ENCODE assay signal across 29 mouse cellular contexts in genomic region chr6:71381654-71382053, GRCm38 (mm10). TPM values are rescaled to one million over a fixed set of nuclear protein-coding genes. Genes with fewer than 3 reads are reported as not detected.
"Had no signal": no experiment of that assay in that cellular context is flagged by ENCODE, and none has a peak within 500 bp of the region (broad histone marks: within the 10 kb centered on the region; RNA-seq: fewer than 3 reads in every experiment).

No protein-coding gene starts in this region.

- ATAC-seq: liver, postnatal 0 days; lung, postnatal 0 days; midbrain, embryonic 13.5 days; midbrain, embryonic 16.5 days had no signal

- DNase-seq: kidney, adult 2 months; kidney, postnatal 25 days; layer of hippocampus, postnatal 36 days; left cerebral cortex, postnatal 4 days; liver, postnatal 0 days; lung, embryonic 14.5 days; lung, postnatal 36 days; thymus, adult 18-20 months; thymus, postnatal 25 days had no signal

- H3K36me3 ChIP-seq: limb, embryonic 12.5 days; limb, embryonic 15.5 days; midbrain, embryonic 10.5 days; midbrain, embryonic 13.5 days; neural tube, embryonic 13.5 days had no signal

- H3K9ac ChIP-seq: limb, embryonic 12.5 days; limb, embryonic 15.5 days; liver, embryonic 14.5 days; liver, postnatal 0 days; lung, embryonic 14.5 days; midbrain, embryonic 13.5 days; neural tube, embryonic 13.5 days had no signal

- H3K27me3 ChIP-seq: limb, embryonic 12.5 days; limb, embryonic 15.5 days; megakaryocyte, embryonic 14.5 days; midbrain, embryonic 13.5 days; neural tube, embryonic 13.5 days had no signal

- H3K4me1 ChIP-seq: limb, embryonic 12.5 days; limb, embryonic 15.5 days; megakaryocyte, embryonic 14.5 days; midbrain, embryonic 10.5 days; midbrain, embryonic 13.5 days had no signal

- H3K4me2 ChIP-seq: limb, embryonic 12.5 days; limb, embryonic 15.5 days; liver, embryonic 11.5 days; lung, embryonic 14.5 days; midbrain, embryonic 13.5 days; neural tube, embryonic 13.5 days had no signal

- H3K4me3 ChIP-seq: limb, embryonic 12.5 days; limb, embryonic 15.5 days; megakaryocyte, embryonic 14.5 days; midbrain, embryonic 10.5 days; midbrain, embryonic 13.5 days; myocyte; neural tube, embryonic 13.5 days had no signal

- H3K27ac ChIP-seq: kidney, postnatal 0 days; limb, embryonic 12.5 days; limb, embryonic 15.5 days; liver, embryonic 14.5 days; midbrain, embryonic 10.5 days; midbrain, embryonic 13.5 days; neural tube, embryonic 13.5 days had no signal

- H3K9me3 ChIP-seq: limb, embryonic 12.5 days; limb, embryonic 15.5 days; megakaryocyte, embryonic 14.5 days; midbrain, embryonic 10.5 days; midbrain, embryonic 13.5 days; neural tube, embryonic 13.5 days had no signal

RNA-seq across cellular contexts. Expression of gene Cd8a, which starts 8.4 kb away (rescaled TPM):
- total RNA-seq: layer of hippocampus, adult 8-10 months; layer of hippocampus, postnatal 10 days; layer of hippocampus, postnatal 36 days; left cerebral cortex, postnatal 14 days; left cerebral cortex, postnatal 4 days had no signal
- polyA plus RNA-seq: kidney, embryonic 14.5 days; limb, embryonic 15.5 days; liver, embryonic 11.5 days; liver, embryonic 14.5 days; lung, embryonic 14.5 days; midbrain, embryonic 10.5 days; midbrain, embryonic 13.5 days; midbrain, embryonic 16.5 days; myocyte; neural tube, embryonic 13.5 days; stomach, embryonic 16.5 days had no signal

RNA-seq across cellular contexts. Expression of gene Cd8b1, which starts 59.1 kb away (rescaled TPM):
- total RNA-seq: layer of hippocampus, adult 8-10 months; layer of hippocampus, postnatal 10 days; layer of hippocampus, postnatal 36 days; left cerebral cortex, adult 8-10 months; left cerebral cortex, postnatal 14 days; left cerebral cortex, postnatal 4 days had no signal
- polyA plus RNA-seq: kidney, embryonic 14.5 days; limb, embryonic 12.5 days; limb, embryonic 15.5 days; liver, embryonic 11.5 days; liver, embryonic 14.5 days; liver, postnatal 0 days; lung, embryonic 14.5 days; midbrain, embryonic 13.5 days; midbrain, embryonic 16.5 days; myocyte; neural tube, embryonic 13.5 days; stomach, embryonic 16.5 days had no signal

RNA-seq across cellular contexts. Expression of gene Smyd1, which starts 59.6 kb away (rescaled TPM):
- total RNA-seq: monocyte, adult 5-6 weeks; neutrophil, adult 5-6 weeks had no signal
- polyA plus RNA-seq: midbrain, embryonic 13.5 days had no signal
